Mouse (Mus musculus) embryonic fibroblast, embryonic 13.5 days (primary cell): ENCODE results near the gene Rbfox3.

Experiments used
- CTCF ChIP-seq: IDR thresholded peaks from 2 replicates; pipeline ENCODE4 v1.5.1; 2011; ENCODE audit warnings: mild to moderate bottlenecking, control low read depth, low read length, moderate library complexity, borderline replicate concordance; ENCODE audit not compliant: insufficient read depth
- POLR2A ChIP-seq: IDR thresholded peaks from 2 replicates; pipeline ENCODE4 v1.6.1; 2011; ENCODE audit warnings: low read depth, mild to moderate bottlenecking, control low read depth, low read length, moderate library complexity

- TF ChIP-seq POLR2A (no peak), CTCF (no peak)
Observed at GRCm38 (mm10) chr11:118605570-118605969, 305.8 kb downstream of the Rbfox3 start.
